Mouse (Mus musculus): ENCODE data around the gene Sap30l. TPM values are rescaled to one million over a fixed set of nuclear protein-coding genes. Genes with fewer than 3 reads are reported as not detected.
"Not testable (repeated sequence)": the region's sequence is repeated elsewhere in the genome, so short reads cannot be mapped to it uniquely, and the experiment has no call there.

Sap30l gene
- polyA plus RNA-seq, 1 experiment: 19.8 TPM

GRCm38 (mm10) chr11:57825234-57825633 lies 23.8 kb downstream of the Sap30l start:
- peak overlapping the region; percentile 30; the same call in 1 of the 2 replicates for H3K9ac ChIP-seq (ENCODE audit: low read depth, poor library complexity, severe bottlenecking)
- peak overlapping the region; percentile 57 for H3K4me3 ChIP-seq (ENCODE audit: low read depth, low read length)
- not testable (repeated sequence) for H3K36me3 ChIP-seq (ENCODE audit: control insufficient read depth, insufficient read depth, low read length, poor library complexity, severe bottlenecking); H3K27ac ChIP-seq (ENCODE audit: insufficient read depth, low read length); H3K4me1 ChIP-seq (ENCODE audit: control insufficient read depth, insufficient read depth, low read length); H3K9me3 ChIP-seq (replicated peaks; ENCODE audit: control insufficient read depth, insufficient read depth, low read length, poor library complexity, severe bottlenecking)
- peaks cover 23% of the 10 kb centered on the region for H3K27me3 ChIP-seq (ENCODE audit: control insufficient read depth, insufficient read depth, low read length, poor library complexity, severe bottlenecking)
- TF ChIP-seq CTCF (IDR thresholded peaks at IDR 0.05; ENCODE audit: low read depth, low read length): peak; percentile 64

GRCm38 (mm10) chr11:57827048-57827914 lies 25.8 kb downstream of the Sap30l start:
- H3K4me3 ChIP-seq (ENCODE audit: low read depth, low read length): peak overlapping the region; percentile 33
- no peaks in the 10 kb centered on the region for H3K9me3 ChIP-seq (replicated peaks; ENCODE audit: control insufficient read depth, insufficient read depth, low read length, poor library complexity, severe bottlenecking)
- TF ChIP-seq CTCF (IDR thresholded peaks at IDR 0.05; ENCODE audit: low read depth, low read length) (no peak), EP300 (IDR thresholded peaks at IDR 0.05; ENCODE audit: insufficient read depth, low read depth, low read length) (no peak), POLR2A (IDR thresholded peaks at IDR 0.05; ENCODE audit: insufficient read depth, low read length) (no peak)
- peak overlapping the region; percentile 53 for H3K9ac ChIP-seq (ENCODE audit: low read depth, poor library complexity, severe bottlenecking)
- H3K27me3 ChIP-seq (ENCODE audit: control insufficient read depth, insufficient read depth, low read length, poor library complexity, severe bottlenecking): peaks cover 30% of the 10 kb centered on the region
- no peak overlapping the region for H3K27ac ChIP-seq (ENCODE audit: insufficient read depth, low read length)
- H3K4me1 ChIP-seq (ENCODE audit: control insufficient read depth, insufficient read depth, low read length): peaks cover 5% of the 10 kb centered on the region
- no peaks in the 10 kb centered on the region for H3K36me3 ChIP-seq (ENCODE audit: control insufficient read depth, insufficient read depth, low read length, poor library complexity, severe bottlenecking)

- H3K9me3 ChIP-seq (replicated peaks; ENCODE audit: control insufficient read depth, insufficient read depth, low read length, poor library complexity, severe bottlenecking): no peaks in the 10 kb centered on the region
- H3K27ac ChIP-seq (ENCODE audit: insufficient read depth, low read length): no peak overlapping the region
- no peaks in the 10 kb centered on the region for H3K36me3 ChIP-seq (ENCODE audit: control insufficient read depth, insufficient read depth, low read length, poor library complexity, severe bottlenecking)
- peaks cover 5% of the 10 kb centered on the region for H3K4me1 ChIP-seq (ENCODE audit: control insufficient read depth, insufficient read depth, low read length)
- H3K4me3 ChIP-seq (ENCODE audit: low read depth, low read length): peak overlapping the region; percentile 33
- H3K9ac ChIP-seq (ENCODE audit: low read depth, poor library complexity, severe bottlenecking): peak overlapping the region; percentile 53
- TF ChIP-seq EP300 (IDR thresholded peaks at IDR 0.05; ENCODE audit: insufficient read depth, low read depth, low read length) (no peak), POLR2A (IDR thresholded peaks at IDR 0.05; ENCODE audit: insufficient read depth, low read length) (no peak), CTCF (IDR thresholded peaks at IDR 0.05; ENCODE audit: low read depth, low read length) (no peak)
- peaks cover 32% of the 10 kb centered on the region for H3K27me3 ChIP-seq (ENCODE audit: control insufficient read depth, insufficient read depth, low read length, poor library complexity, severe bottlenecking)
Measured at GRCm38 (mm10) chr11:57827915-57828545, 26.6 kb downstream of the Sap30l start.

GRCm38 (mm10) chr11:57828955-57829870 lies 27.8 kb downstream of the Sap30l start:
- no peaks in the 10 kb centered on the region for H3K36me3 ChIP-seq (ENCODE audit: control insufficient read depth, insufficient read depth, low read length, poor library complexity, severe bottlenecking)
- H3K9me3 ChIP-seq (replicated peaks; ENCODE audit: control insufficient read depth, insufficient read depth, low read length, poor library complexity, severe bottlenecking): no peaks in the 10 kb centered on the region
- peaks cover 5% of the 10 kb centered on the region for H3K4me1 ChIP-seq (ENCODE audit: control insufficient read depth, insufficient read depth, low read length)
- no peak overlapping the region for H3K27ac ChIP-seq (ENCODE audit: insufficient read depth, low read length)
- H3K9ac ChIP-seq (ENCODE audit: low read depth, poor library complexity, severe bottlenecking): 0 out of 2 replicates have a peak overlapping the region, but pooled peaks have one; percentile 16
- TF ChIP-seq POLR2A (IDR thresholded peaks at IDR 0.05; ENCODE audit: insufficient read depth, low read length) (no peak), CTCF (IDR thresholded peaks at IDR 0.05; ENCODE audit: low read depth, low read length) (no peak), EP300 (IDR thresholded peaks at IDR 0.05; ENCODE audit: insufficient read depth, low read depth, low read length) (no peak)
- peaks cover 37% of the 10 kb centered on the region for H3K27me3 ChIP-seq (ENCODE audit: control insufficient read depth, insufficient read depth, low read length, poor library complexity, severe bottlenecking)
- peak overlapping the region; percentile 7 for H3K4me3 ChIP-seq (ENCODE audit: low read depth, low read length)

- Histone ChIP-seq H3K9me3 (replicated peaks; ENCODE audit: control insufficient read depth, insufficient read depth, low read length, poor library complexity, severe bottlenecking) (no peaks in the 10 kb centered on the region), H3K9ac (ENCODE audit: low read depth, poor library complexity, severe bottlenecking) (no peak overlapping the region), H3K36me3 (ENCODE audit: control insufficient read depth, insufficient read depth, low read length, poor library complexity, severe bottlenecking) (no peaks in the 10 kb centered on the region), H3K4me1 (ENCODE audit: control insufficient read depth, insufficient read depth, low read length) (peaks cover 2% of the 10 kb centered on the region), H3K4me3 (ENCODE audit: low read depth, low read length) (no peak overlapping the region), H3K27ac (ENCODE audit: insufficient read depth, low read length) (no peak overlapping the region), H3K27me3 (ENCODE audit: control insufficient read depth, insufficient read depth, low read length, poor library complexity, severe bottlenecking) (peaks cover 40% of the 10 kb centered on the region)
- no peak for TF ChIP-seq EP300 (IDR thresholded peaks at IDR 0.05; ENCODE audit: insufficient read depth, low read depth, low read length)
- no peak for TF ChIP-seq CTCF (IDR thresholded peaks at IDR 0.05; ENCODE audit: low read depth, low read length)
- TF ChIP-seq POLR2A (IDR thresholded peaks at IDR 0.05; ENCODE audit: insufficient read depth, low read length): no peak
Measured at GRCm38 (mm10) chr11:57829871-57830775, 28.7 kb downstream of the Sap30l start.
